Mouse (Mus musculus): ENCODE measurements around the gene Ssmem1. TPM values are rescaled to one million over a fixed set of nuclear protein-coding genes. Genes with fewer than 3 reads are reported as not detected.

Gene Ssmem1
- polyA plus RNA-seq, 1 experiment from 2014 or later, result not detected

DNA sequence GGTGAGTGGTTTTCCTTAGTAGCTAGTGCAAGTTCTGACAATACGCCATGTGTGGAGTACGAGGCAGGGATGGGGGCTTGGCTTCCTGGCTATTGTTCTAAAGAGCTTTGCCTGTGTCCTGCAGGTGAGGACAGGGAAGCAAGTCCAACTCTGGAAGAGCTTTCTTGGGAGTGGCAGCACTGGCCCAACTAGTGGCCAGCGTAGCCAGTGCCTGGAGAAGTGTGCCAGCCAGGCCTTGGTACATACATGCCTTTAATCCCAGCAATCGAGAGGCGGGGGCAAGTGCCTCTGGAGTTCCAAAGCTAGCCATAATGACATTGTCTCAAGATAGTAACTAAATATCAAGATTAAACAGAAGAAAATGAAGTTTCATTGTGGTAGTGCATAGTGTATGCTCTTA, 642 bp downstream of the Ssmem1 start:
- ATAC-seq, result no peak
- Histone ChIP-seq H3K4me2 (ENCODE audit: low read depth, low read length) (peak overlapping the region; percentile 75; the same call in 1 of the 2 replicates), H3K27ac (ENCODE audit: low read depth) (peak overlapping the region; percentile 13), H3K9ac (replicated peaks) (no peak overlapping the region), H3K36me3 (replicated peaks; ENCODE audit: insufficient read depth, low read length) (peaks cover 6% of the 10 kb centered on the region), H3K4me3 (ENCODE audit: low read depth, low read length) (no peak overlapping the region), H3K9me3 (ENCODE audit: low read length) (no peaks in the 10 kb centered on the region), H3K4me1 (ENCODE audit: insufficient read depth) (peaks cover 5% of the 10 kb centered on the region), H3K27me3 (ENCODE audit: insufficient read depth, low read length) (no peaks in the 10 kb centered on the region)
- no peak for DNase-seq
- no peak for TF ChIP-seq EP300 (IDR thresholded peaks at IDR 0.05; ENCODE audit: low read depth)
- TF ChIP-seq CTCF (IDR thresholded peaks at IDR 0.05; ENCODE audit: low read depth), result no peak
- 73% methylated on average over 5 of the region's 5 CpGs for WGBS (ENCODE audit: insufficient replicate concordance)

DNA sequence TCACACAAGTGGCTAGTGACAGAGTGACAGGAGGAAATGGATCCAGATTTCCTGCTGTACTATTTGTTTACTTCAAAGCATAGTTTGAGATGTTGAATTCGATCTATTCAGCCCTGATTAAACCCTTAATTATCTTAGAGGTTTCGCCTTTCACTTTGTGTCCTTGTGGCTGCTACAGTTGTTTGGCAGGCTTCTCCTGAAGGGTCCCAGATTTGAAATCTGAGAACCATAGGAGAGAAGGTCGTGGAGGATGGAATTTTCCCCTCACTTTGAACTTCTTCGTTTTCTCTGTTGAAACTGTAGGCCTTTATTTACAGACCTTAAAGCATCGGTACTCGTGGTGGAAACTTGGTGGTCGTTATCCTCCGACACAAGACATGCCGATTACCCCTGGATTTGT, 4.6 kb downstream of the Ssmem1 start:
- ATAC-seq (no peak), DNase-seq (no peak)
- Histone ChIP-seq H3K4me1 (ENCODE audit: insufficient read depth) (peaks cover 5% of the 10 kb centered on the region), H3K27ac (ENCODE audit: low read depth) (no peak overlapping the region), H3K27me3 (ENCODE audit: insufficient read depth, low read length) (no peaks in the 10 kb centered on the region), H3K9ac (replicated peaks) (no peak overlapping the region), H3K36me3 (replicated peaks; ENCODE audit: insufficient read depth, low read length) (no peaks in the 10 kb centered on the region), H3K4me2 (ENCODE audit: low read depth, low read length) (no peak overlapping the region), H3K9me3 (ENCODE audit: low read length) (no peaks in the 10 kb centered on the region), H3K4me3 (ENCODE audit: low read depth, low read length) (no peak overlapping the region)
- 48% methylated on average over 9 of the region's 9 CpGs for WGBS (ENCODE audit: insufficient replicate concordance)
- TF ChIP-seq EP300 (IDR thresholded peaks at IDR 0.05; ENCODE audit: low read depth) (no peak), CTCF (IDR thresholded peaks at IDR 0.05; ENCODE audit: low read depth) (no peak)

DNA sequence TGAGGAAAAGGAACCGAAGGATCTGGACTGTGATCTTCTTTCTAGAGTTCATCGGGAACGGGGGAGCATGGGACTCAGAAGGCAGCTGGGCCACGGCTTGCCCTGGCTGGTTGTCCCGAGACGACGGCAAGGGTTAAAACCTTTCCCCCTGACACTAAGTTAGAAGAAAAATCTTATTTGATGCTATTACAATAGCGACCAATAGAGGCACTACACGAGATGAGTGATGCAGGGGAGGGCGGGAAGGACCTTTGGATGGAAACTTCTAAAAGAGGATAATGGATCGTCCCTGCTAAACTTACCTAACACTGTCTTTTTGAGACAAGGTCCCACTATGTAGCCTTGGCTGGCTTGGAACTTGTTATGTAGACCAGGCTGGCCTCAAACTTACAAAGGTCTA, 10.8 kb downstream of the Ssmem1 start:
- Histone ChIP-seq H3K9ac (replicated peaks) (no peak overlapping the region), H3K4me2 (ENCODE audit: low read depth, low read length) (no peak overlapping the region), H3K4me1 (ENCODE audit: insufficient read depth) (no peaks in the 10 kb centered on the region), H3K27ac (ENCODE audit: low read depth) (no peak overlapping the region), H3K27me3 (ENCODE audit: insufficient read depth, low read length) (no peaks in the 10 kb centered on the region), H3K36me3 (replicated peaks; ENCODE audit: insufficient read depth, low read length) (no peaks in the 10 kb centered on the region), H3K9me3 (ENCODE audit: low read length) (no peaks in the 10 kb centered on the region), H3K4me3 (ENCODE audit: low read depth, low read length) (no peak overlapping the region)
- WGBS (ENCODE audit: insufficient replicate concordance), result 57% methylated on average over 11 of the region's 11 CpGs
- no peak for DNase-seq
- no peak; the same call in 1 of the 2 replicates for TF ChIP-seq CTCF (IDR thresholded peaks at IDR 0.05; ENCODE audit: low read depth)
- TF ChIP-seq EP300 (IDR thresholded peaks at IDR 0.05; ENCODE audit: low read depth), result no peak
- ATAC-seq, result no peak

DNA sequence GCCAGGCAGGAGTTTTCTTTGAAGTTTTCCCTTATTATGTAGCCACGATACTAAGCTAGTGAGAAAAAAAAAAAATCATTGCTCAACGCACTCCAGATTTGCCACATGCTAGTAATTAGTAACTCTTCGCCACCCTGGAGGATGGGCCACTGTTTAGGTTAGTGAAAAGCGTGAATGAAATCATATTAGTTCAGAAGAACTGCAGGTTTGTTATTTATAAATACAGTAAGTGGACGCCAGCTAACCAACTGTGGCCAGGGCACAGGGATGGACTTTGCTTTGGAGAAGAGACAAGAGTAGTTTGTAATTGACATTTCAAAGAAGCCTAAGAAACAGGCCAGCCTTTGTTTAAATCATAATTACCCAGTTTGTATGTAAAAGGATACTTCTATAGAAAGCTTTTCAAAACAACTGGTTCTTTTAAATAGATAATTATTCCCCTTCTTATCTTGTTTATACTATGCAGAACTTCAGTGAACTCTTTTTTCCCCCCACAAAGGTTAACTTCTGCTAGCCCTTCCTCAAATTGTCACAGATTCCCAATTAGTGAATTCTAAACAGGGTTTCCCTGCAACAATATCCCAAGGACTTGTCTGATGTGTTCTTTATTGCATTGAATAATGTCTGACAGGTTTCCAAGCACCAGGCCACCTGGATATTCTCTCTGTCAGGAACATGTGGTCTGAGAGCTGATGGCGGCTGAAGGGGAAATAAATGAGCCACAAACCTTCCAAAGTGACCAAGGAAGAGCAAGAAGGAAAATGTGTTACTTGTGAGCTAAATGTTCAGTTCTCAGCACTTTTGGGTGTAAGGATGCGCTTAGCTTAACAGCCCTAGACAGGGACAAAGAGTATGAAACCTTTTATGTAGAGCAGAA, 16.0 kb downstream of the Ssmem1 start:
- H3K27ac ChIP-seq (ENCODE audit: low read depth), result no peak overlapping the region
- TF ChIP-seq CTCF (IDR thresholded peaks at IDR 0.05; ENCODE audit: low read depth), result no peak
- no peak for TF ChIP-seq EP300 (IDR thresholded peaks at IDR 0.05; ENCODE audit: low read depth)
- H3K9me3 ChIP-seq (ENCODE audit: low read length), result no peaks in the 10 kb centered on the region
- H3K27me3 ChIP-seq (ENCODE audit: insufficient read depth, low read length), result no peaks in the 10 kb centered on the region
- H3K4me3 ChIP-seq (ENCODE audit: low read depth, low read length), result no peak overlapping the region
- no peak overlapping the region for H3K4me2 ChIP-seq (ENCODE audit: low read depth, low read length)
- no peaks in the 10 kb centered on the region for H3K4me1 ChIP-seq (ENCODE audit: insufficient read depth)
- H3K36me3 ChIP-seq (replicated peaks; ENCODE audit: insufficient read depth, low read length), result no peaks in the 10 kb centered on the region
- 59% methylated on average over 7 of the region's 7 CpGs for WGBS (ENCODE audit: insufficient replicate concordance)
- DNase-seq (no peak), ATAC-seq (no peak)
- no peak overlapping the region for H3K9ac ChIP-seq (replicated peaks)

DNA sequence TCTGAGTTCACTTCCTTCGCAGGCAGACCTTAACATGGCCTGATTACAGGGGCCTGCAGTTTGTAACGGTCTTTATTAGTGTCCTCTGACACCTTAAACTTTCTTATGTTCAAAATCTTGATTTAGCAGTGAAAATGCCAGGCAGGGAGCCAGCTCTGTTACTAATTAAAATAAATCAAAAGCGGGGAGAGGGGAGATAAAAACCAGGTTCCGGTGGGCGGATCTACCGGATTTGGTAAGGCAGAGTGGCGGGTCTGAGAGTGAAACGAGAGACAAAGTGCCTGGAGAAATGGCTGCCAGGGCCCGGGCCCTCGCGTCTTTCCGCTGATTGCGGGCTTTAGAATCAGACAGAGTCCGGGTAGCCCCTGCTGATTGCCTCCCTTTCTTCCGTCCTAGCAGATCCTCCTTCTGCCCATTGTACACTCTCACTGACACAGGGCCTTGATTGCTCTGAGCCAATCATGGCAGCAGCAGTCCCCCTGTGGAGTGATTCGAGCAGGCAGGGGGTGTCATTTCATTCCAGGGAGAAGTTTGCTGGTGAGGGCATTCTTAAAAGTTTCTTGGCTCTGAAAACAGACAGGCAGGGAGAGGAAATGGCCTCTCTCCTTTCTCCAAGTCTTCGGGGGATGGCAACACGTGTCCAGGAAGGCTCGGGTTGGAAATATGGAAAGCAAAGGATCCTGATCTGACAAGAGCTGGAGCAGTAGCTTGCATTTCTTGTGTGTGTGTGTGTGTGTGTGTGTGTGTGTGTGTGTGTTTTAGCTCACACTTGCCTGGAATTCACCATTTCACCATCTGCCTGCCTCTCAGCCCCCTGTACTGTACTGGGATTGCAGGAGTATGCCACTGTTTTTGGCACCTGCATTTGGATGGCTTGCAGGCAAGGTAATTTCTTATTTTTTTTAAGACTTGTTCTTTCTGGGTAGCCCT, 17.2 kb downstream of the Ssmem1 start:
- DNase-seq, result no peak
- Histone ChIP-seq H3K9me3 (ENCODE audit: low read length) (no peaks in the 10 kb centered on the region), H3K9ac (replicated peaks) (no peak overlapping the region), H3K27me3 (ENCODE audit: insufficient read depth, low read length) (no peaks in the 10 kb centered on the region), H3K36me3 (replicated peaks; ENCODE audit: insufficient read depth, low read length) (no peaks in the 10 kb centered on the region), H3K27ac (ENCODE audit: low read depth) (peak overlapping the region; percentile 39; the same call in 1 of the 2 replicates), H3K4me2 (ENCODE audit: low read depth, low read length) (0 out of 2 replicates have a peak overlapping the region, but pooled peaks have one; percentile 4), H3K4me1 (ENCODE audit: insufficient read depth) (no peaks in the 10 kb centered on the region), H3K4me3 (ENCODE audit: low read depth, low read length) (no peak overlapping the region)
- WGBS (ENCODE audit: insufficient replicate concordance), result 38% methylated on average over 19 of the region's 19 CpGs
- ATAC-seq, result no peak
- TF ChIP-seq EP300 (IDR thresholded peaks at IDR 0.05; ENCODE audit: low read depth), result no peak
- no peak for TF ChIP-seq CTCF (IDR thresholded peaks at IDR 0.05; ENCODE audit: low read depth)

DNA sequence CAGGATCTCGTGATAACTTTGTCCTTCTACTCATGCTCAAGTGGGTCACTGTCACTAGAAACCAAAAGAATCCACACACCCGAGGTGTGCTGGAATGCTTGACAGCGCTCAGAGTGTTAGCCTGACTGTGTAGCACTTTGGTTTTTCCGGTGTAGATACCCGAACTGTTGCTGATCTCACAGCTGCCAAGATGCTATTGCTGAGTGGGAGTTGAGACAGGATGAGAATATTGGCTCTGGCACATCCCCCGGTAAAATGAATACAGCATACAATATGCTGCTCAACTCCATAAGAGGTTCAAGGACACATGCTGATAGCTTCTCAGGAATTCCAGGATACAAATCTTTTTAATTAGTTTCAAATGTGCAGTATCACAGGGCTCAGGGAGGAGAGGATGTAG, 19.2 kb downstream of the Ssmem1 start:
- no peaks in the 10 kb centered on the region for H3K36me3 ChIP-seq (replicated peaks; ENCODE audit: insufficient read depth, low read length)
- no peaks in the 10 kb centered on the region for H3K27me3 ChIP-seq (ENCODE audit: insufficient read depth, low read length)
- H3K9ac ChIP-seq (replicated peaks), result no peak overlapping the region
- no peak overlapping the region for H3K4me3 ChIP-seq (ENCODE audit: low read depth, low read length)
- TF ChIP-seq EP300 (IDR thresholded peaks at IDR 0.05; ENCODE audit: low read depth), result no peak
- TF ChIP-seq CTCF (IDR thresholded peaks at IDR 0.05; ENCODE audit: low read depth), result no peak
- H3K27ac ChIP-seq (ENCODE audit: low read depth), result no peak overlapping the region
- H3K4me2 ChIP-seq (ENCODE audit: low read depth, low read length), result no peak overlapping the region
- 57% methylated on average over 6 of the region's 6 CpGs for WGBS (ENCODE audit: insufficient replicate concordance)
- H3K4me1 ChIP-seq (ENCODE audit: insufficient read depth), result no peaks in the 10 kb centered on the region
- DNase-seq (no peak), ATAC-seq (no peak)
- no peaks in the 10 kb centered on the region for H3K9me3 ChIP-seq (ENCODE audit: low read length)

Measured in liver, postnatal 0 days (tissue).